Mouse (Mus musculus) cerebellum, adult 11-12 months (tissue): ENCODE results near the gene Tmem199.
A peak's percentile ranks its signal among the peaks of the same experiment; 100 is the strongest.
"Not testable (repeated sequence)": the region's sequence is repeated elsewhere in the genome, so short reads cannot be mapped to it uniquely, and the experiment has no call there.

Source experiments
- DNase-seq: peaks from one replicate; pipeline ENCODE4 v3.0.0; 2022

The Tmem199 gene

GRCm38 (mm10) chr11:78512025-78512957, at the start of gene Tmem199, which contains the start of gene Poldip2:
Tmem199 (minus strand) TSS chr11:78512172.
Poldip2 (plus strand) TSS chr11:78512193.
- DNase-seq = peak; percentile 88

- no peak for DNase-seq
Measured at GRCm38 (mm10) chr11:78560447-78560846, 48.5 kb upstream of the Tmem199 start.

DNA sequence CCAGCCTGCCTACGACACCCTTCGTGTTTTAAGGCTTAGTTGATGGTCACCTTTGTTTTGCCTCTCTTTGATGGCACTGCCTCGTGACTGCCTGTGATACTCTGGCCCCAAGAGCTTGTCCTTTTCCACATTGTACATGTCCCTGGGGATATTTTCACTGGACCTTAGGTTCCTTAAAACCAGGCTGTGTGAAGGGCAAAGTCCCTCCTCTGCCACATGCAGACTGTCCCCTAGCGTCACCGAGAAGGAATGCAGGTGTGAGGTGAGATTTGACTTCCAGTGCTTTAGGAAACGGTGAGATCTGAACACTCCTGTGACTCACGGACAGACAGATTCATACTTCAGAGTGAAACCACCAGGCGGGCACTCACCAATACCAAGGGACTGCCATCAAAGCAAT, 45.3 kb upstream of the Tmem199 start:
- no peak for DNase-seq

DNA sequence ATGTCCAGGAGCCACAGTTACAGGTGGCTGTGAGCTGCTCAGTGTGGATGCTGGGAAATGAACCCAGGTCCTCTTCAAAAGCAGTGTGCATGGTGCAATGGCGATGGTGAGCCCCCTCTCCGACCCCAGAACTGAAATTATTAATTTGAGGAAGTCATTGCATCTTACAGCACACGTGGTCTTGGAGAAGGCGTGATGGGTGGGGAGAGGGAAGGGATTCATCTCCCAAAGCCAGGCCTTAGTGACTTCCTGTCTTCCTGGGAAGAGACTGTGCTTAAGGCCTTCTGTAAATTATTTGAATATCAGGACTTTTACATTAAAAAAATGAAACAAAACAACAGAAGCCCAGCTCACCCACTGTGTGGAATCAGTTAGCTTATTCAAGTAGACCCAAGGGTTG, 44.1 kb upstream of the Tmem199 start:
- DNase-seq = no peak

DNA sequence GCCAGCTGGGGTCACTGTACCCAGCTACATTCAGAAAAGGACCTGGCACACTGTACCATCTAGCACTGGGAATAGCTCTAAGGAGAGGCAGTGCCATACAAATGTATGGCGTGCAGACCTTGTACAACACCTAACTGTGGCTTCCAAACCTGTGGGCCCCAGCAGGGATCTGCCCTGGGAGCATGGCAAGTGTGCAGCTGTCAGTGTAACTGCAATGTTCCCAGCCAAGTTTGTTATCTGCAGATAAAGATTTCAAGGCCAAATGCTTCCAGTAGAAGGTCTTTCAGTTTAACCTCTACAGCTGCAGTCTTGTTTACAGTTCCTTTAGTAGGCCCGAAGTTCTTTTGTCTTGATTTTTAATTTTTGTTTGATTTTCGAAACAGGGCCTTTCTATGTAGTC, 43.7 kb upstream of the Tmem199 start:
- no peak for DNase-seq

DNA sequence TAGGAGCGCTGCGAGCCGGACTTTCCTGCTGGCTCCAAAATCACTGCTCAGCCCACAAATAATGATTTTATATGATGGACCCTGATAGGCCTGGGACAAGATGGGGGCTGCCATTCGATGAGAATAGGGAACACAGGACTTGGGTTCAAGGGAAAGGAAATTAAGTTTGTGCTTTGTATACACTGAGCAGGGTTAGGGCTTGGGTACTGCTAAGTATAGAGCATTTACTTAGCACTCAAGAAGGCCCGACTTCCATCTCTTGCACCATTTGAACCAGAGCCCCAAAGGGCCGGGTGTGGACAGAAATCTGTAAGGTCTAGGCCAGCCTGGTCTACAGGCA, 39.1 kb upstream of the Tmem199 start:
- no peak for DNase-seq

DNA sequence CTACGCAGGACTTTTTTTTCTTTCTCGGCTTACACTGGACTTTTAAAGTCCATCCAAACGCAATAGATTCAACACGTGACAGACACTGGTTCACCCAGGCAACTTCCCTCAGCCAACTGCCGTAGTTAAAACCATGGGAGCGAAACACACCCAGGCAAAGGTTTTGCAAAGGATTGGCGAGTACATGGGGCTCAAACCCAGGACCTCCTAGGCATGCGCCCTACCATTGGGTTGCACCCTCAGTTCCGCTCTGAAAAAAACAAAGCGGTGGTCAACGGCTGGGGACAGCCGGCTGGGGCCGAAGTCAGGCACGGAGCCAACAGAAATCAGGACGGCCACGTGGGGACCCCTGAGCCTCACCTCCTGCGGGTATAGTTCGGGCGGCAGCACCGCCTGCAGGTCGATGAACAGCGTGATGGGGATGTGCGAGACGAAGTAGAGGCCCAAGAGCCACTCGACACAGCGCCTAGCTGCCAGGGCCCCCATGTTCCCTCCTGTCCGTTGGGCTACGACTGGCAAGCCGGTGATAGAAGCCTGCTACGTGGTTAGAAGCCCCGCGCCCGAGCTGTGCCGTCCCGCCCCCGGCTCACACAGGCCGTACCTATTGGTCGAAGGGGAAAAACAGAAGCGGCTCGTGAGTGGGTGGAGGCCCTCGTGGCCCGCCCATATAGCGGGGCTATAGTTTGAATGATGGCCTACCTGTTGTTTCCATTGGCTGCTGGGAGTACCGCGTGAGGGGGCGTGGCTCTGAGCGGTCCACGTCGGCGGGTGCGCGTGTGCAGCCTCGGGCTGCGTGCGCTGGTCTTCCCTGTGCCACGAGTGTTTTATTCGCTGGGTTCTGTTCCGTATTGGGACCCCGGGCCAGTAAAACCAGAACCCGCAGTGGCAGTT, 38.4 kb upstream of the Tmem199 start, which contains the start of gene Tmem97:
TSS of gene Tmem97 (minus strand) at position 610 of the 891 bp plus-strand sequence.
- peak; percentile 97 for DNase-seq

- no peak for DNase-seq
Measured at GRCm38 (mm10) chr11:78549491-78549987, 37.6 kb upstream of the Tmem199 start.

- DNase-seq = no peak
Measured at GRCm38 (mm10) chr11:78547718-78548460, 35.9 kb upstream of the Tmem199 start.

DNA sequence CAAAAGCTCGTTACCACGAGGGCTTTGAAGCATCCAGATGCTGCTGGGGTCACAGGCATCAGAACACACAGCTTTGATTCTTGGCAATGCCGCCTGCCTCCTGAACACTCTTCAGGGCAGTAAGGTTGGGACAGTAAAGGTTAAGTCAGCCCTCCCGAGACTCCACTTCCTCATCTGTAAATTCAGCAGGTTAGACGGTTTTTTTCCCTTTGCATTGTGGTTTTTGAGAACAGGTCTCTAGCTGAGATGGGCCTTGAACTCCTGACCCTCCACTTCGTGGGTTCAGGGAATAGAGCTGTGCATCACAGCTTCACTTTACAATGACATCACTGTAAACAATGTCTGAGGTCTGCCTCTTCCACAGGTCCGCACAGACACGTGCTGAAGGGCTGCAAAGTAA, 33.2 kb upstream of the Tmem199 start:
- DNase-seq = no peak

- DNase-seq = no peak
Measured at GRCm38 (mm10) chr11:78544449-78545111, 32.6 kb upstream of the Tmem199 start.

DNA sequence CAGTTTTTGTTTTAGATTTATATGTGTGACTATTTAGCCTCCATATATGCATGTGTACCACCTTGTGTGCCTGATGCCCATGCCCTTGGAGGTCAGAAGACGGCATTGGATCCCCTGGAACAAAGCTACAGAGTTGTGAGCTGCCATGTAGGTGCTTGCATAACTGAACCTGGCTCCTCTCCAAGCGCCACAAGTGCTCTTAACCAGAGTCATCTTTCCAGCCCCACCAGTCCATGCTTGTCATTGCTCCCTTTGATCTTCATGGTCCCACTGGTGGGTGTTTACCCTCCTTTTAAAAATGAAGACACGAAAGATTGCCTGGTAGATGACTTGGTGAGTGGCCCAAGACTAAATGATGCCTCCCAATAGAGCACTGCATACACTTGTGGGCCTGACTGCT, 28.4 kb upstream of the Tmem199 start:
- no peak for DNase-seq

GRCm38 (mm10) chr11:78536690-78537084, 24.7 kb upstream of the Tmem199 start:
- no peak for DNase-seq

DNA sequence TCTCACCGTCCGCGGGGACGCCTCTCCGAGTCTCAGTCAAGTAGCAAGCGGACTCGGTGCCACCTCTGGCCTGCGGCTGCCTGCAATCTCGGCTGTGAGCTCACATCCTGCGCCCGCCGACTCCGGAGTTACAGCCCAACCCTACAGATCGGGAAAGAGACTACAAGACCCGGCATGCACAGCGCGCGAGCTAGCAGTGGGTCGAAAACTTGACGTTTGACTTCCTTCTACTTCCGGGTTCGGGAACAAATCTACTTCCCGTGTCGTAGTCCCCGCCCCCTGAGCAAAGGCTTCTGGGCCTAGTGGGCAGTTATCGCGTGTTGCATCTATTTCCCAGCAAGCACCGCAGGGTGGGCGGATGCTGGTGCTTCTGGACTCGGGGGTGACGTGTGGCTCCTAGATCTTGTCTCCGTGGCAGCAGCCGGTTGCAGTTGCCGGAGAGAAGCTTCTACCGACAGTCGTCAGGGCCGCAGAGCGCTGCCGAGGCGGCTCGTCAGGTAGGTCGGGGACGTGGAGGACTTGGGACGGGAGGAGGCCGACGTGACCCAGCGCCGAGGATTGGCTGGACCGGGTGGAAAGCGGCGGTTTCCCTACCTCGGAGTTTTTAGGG, 24.2 kb upstream of the Tmem199 start, which contains the start of the genes Tnfaip1 and Ift20:
TSS of gene Tnfaip1 (minus strand) at position 253 of the 610 bp plus-strand sequence.
TSS of gene Ift20 (plus strand) at position 282 of the 610 bp plus-strand sequence.
- DNase-seq = peak; percentile 98

DNA sequence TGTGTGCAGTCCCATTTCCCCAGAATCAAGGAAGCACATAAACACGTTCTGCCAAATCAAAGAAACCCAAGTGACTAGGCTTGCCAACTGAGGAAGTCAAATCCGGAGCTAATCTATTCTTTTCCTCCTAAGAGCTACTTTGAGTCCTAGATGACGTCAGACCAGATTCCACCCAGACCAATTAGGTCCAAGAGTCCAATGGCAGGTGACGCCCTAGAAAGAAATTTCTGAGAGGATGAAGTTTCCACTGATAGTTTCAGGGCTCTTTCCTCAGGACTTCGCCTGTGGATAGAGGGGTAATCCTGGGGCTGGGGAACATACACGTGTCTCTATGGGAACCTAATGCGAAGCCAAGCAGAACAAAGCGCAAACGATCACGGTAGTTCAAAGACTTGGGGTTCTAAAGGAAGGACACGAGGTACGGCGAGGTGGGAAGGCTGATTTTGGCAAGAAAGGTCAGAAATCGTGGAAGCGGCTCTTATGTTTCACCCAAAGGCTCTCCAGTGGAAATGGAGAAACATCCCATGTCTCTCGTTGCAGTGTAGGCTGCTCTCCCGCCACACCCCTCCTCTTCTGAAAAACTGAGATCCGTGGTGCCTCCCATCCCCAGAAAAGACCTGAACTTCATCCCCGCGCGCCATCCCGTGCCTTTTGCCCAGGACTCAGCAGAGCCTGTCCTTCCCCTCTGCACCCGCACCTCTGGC, 23.6 kb upstream of the Tmem199 start:
- DNase-seq = no peak

DNA sequence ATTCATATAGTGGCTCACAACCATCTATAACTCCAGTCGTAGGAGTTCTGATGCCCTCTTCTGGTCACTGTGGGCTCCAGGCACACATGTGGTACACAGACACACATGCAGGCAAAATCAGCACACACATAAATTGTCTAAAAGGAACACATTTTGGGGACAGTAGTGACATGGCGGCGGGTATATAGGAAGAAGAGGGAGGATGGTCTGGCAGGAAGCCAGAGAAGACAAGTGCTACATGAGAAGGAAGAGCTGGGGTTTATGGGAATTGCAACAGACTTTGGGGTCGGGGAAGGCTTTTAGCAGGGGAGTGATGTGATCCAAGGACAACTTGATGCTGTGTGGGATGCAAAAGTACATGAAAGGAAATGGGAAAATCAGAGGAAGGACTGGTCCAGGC, 22.5 kb upstream of the Tmem199 start:
- peak; percentile 56 for DNase-seq

GRCm38 (mm10) chr11:78531515-78531914, 19.5 kb upstream of the Tmem199 start:
- DNase-seq = not testable (repeated sequence)

- DNase-seq = no peak
Measured at GRCm38 (mm10) chr11:78531046-78531445, 19.1 kb upstream of the Tmem199 start.

DNA sequence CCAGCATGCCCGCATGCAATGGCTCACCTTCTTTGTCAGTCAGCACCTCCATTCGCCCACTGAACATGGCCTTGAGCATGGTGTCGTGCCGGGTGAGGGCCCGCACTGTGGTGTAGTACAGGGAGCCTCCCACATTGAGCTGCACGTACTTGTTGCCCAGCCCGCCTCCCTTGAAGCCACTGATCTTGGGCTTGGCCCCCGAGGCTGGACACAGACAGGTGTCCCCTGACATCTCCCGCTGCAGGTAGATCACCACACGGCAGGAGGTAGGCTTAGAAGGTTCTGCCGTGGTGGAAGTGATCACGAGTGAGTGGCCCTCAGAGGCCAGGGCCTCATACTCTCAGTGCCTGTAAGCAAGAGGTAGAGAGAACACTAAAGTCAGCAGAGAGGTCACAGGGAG, 18.0 kb upstream of the Tmem199 start:
- no peak for DNase-seq

GRCm38 (mm10) chr11:78528714-78529113, 16.7 kb upstream of the Tmem199 start:
- no peak for DNase-seq

- peak; percentile 33 for DNase-seq
Measured at GRCm38 (mm10) chr11:78524838-78525237, 12.9 kb upstream of the Tmem199 start.
